Mouse (Mus musculus) right cerebral cortex, postnatal 25 days (tissue): Measurements from ENCODE around the gene Tiprl.

Source experiments
- DNase-seq: peaks from one replicate; pipeline ENCODE4 v3.0.0; 2022

Tiprl gene

DNA sequence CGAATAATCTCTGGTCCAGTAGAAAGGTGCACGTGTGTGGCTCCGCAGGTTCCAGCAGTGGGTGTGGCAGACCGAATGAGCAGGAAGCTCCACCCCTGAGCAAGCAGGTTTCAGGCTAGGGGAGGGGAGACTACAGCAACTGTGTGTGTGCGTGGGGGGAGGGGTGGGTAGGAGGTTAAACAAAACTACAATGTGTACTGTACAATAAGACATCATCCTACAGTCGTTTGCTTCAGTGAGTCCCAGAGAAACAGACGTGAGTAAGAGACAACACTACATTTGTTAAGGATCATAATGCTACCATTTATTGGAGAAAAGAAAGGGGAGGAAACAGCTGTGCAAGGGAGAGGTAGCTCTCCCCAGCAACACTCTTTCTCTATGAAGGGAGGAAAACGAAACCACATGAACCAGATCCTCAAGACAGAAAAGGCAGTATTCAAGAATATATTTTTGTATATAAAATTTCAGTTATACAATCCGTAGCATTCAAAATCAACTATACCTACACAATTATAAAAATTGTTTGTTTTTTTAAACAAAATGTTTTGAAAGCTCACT lies 62.7 kb downstream of the Tiprl start:
- DNase-seq = no peak

DNA sequence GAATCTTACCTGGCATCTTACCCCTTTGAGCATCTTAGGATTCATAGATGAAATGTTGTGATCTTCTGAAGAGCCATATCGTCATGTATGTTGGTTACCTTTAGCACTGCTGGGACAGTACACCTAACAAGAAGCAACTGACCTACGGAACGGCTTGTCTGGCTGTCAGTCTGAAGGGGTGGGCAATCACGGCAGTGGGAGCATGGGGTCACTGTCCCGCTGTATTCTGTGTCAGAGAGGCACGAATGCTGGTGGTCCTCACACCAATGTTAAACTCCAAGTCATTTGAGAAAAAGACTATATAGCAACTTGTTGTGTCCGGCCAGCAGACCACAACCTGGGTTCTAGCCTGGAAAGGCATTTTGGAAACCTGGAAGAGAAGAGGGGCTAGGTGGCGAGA lies 65.5 kb downstream of the Tiprl start:
- no peak for DNase-seq

DNA sequence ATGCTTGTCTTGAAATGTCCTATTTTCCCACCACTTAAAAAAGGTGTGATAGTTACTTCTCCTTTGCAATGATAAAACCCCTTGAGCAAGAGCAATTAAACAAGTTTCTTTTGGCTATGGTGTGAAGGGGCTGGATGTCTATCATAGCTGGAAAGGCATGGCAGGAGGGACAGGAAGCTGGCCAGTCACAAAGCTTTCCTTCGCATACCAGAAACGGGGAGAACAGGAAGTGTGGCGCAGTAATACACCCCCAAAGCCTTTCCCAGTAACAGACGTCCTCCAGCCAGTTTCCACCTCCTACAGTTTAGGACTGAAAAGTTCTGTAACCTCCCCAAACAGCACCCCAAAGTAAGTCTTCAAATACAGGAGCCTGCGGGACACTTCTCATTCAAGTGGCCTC lies 66.6 kb downstream of the Tiprl start:
- DNase-seq = no peak

DNA sequence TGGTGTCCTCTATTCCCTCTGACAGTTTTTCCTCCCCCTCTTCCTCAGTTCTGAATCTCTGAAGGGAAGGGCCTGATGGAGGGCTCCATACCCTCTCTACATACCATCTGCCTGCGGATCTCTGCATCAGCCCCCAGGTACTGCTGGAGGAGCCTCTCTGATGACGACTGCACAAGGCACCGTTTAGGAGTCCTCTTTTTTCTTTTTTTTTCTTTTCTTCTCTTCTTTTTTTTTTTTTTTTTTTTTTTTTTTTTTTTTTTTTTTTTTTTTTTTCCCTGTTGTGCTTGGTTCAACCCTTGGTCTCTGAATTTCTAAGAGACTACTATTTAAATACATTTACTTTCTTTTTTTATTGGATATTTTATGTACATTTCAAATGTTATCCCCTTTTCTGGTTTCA lies 67.3 kb downstream of the Tiprl start:
- DNase-seq = no peak

DNA sequence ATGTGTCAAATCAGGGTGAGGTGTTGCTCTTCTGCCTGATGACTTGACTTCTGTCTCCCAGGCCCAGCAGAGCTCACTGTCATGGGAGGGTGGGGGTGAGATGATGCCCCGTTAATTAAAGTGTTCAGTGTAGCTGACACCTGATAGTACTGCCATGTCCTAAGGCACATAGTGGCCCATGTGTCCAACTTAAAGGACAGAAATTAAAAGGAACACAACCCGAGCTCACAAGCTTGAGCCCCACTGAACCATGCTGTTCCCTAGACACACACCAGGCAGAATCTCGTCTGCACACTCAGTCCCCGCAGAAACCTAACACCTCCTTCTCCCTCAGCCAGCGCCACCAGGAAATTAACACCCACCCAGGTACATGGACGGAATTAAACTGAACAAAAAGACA lies 71.9 kb downstream of the Tiprl start:
- no peak for DNase-seq
